Mouse (Mus musculus): Measurements from ENCODE around the gene Lcor. TPM values are rescaled to one million over a fixed set of nuclear protein-coding genes. Genes with fewer than 3 reads are reported as not detected.

The Lcor gene
- polyA plus RNA-seq, 1 experiment from 2014 or later, result 7.2 TPM

- H3K36me3 ChIP-seq (ENCODE audit: control insufficient read depth, insufficient read depth), result no peaks in the 10 kb centered on the region
- H3K4me3 ChIP-seq (ENCODE audit: low read length), result no peak overlapping the region
- H3K9ac ChIP-seq (ENCODE audit: low read length), result no peak overlapping the region
- no peak overlapping the region for H3K27ac ChIP-seq (ENCODE audit: low read length)
- H3K9me3 ChIP-seq (replicated peaks; ENCODE audit: control insufficient read depth, low read length), result no peaks in the 10 kb centered on the region
- no peak for ATAC-seq (replicated peaks; ENCODE audit: extremely low read depth, insufficient read depth, low FRiP score)
- H3K27me3 ChIP-seq (ENCODE audit: control insufficient read depth, insufficient read depth, low read length), result no peaks in the 10 kb centered on the region
- H3K4me1 ChIP-seq (ENCODE audit: control insufficient read depth, insufficient read depth, low read length), result peaks cover 16% of the 10 kb centered on the region
- no peak overlapping the region for H3K4me2 ChIP-seq (ENCODE audit: low read depth, low read length)
- 69% methylated on average over 6 of the region's 6 CpGs for WGBS
Observed at GRCm38 (mm10) chr19:41519121-41519520, 36.7 kb downstream of the Lcor start.

- H3K4me3 ChIP-seq (ENCODE audit: low read length), result no peak overlapping the region
- H3K27me3 ChIP-seq (ENCODE audit: control insufficient read depth, insufficient read depth, low read length), result no peaks in the 10 kb centered on the region
- no peak for ATAC-seq (replicated peaks; ENCODE audit: extremely low read depth, insufficient read depth, low FRiP score)
- no peak overlapping the region for H3K9ac ChIP-seq (ENCODE audit: low read length)
- no peak overlapping the region for H3K27ac ChIP-seq (ENCODE audit: low read length)
- H3K36me3 ChIP-seq (ENCODE audit: control insufficient read depth, insufficient read depth), result no peaks in the 10 kb centered on the region
- no peaks in the 10 kb centered on the region for H3K9me3 ChIP-seq (replicated peaks; ENCODE audit: control insufficient read depth, low read length)
- H3K4me2 ChIP-seq (ENCODE audit: low read depth, low read length), result no peak overlapping the region
- H3K4me1 ChIP-seq (ENCODE audit: control insufficient read depth, insufficient read depth, low read length), result peaks cover 18% of the 10 kb centered on the region
- WGBS, result 58% methylated on average over 2 of the region's 2 CpGs
Observed at GRCm38 (mm10) chr19:41522246-41522645, 39.8 kb downstream of the Lcor start.

GRCm38 (mm10) chr19:41523798-41524563 is 41.5 kb downstream of the Lcor start:
- no peak for ATAC-seq (replicated peaks; ENCODE audit: extremely low read depth, insufficient read depth, low FRiP score)
- Histone ChIP-seq H3K9ac (ENCODE audit: low read length) (no peak overlapping the region), H3K27me3 (ENCODE audit: control insufficient read depth, insufficient read depth, low read length) (no peaks in the 10 kb centered on the region), H3K4me2 (ENCODE audit: low read depth, low read length) (no peak overlapping the region), H3K27ac (ENCODE audit: low read length) (0 out of 2 replicates have a peak overlapping the region, but pooled peaks have one; percentile 14), H3K4me1 (ENCODE audit: control insufficient read depth, insufficient read depth, low read length) (peaks cover 20% of the 10 kb centered on the region), H3K4me3 (ENCODE audit: low read length) (no peak overlapping the region), H3K9me3 (replicated peaks; ENCODE audit: control insufficient read depth, low read length) (no peaks in the 10 kb centered on the region), H3K36me3 (ENCODE audit: control insufficient read depth, insufficient read depth) (no peaks in the 10 kb centered on the region)
- 46% methylated on average over 3 of the region's 3 CpGs for WGBS

GRCm38 (mm10) chr19:41529169-41529568 is 46.7 kb downstream of the Lcor start:
- Histone ChIP-seq H3K9me3 (replicated peaks; ENCODE audit: control insufficient read depth, low read length) (no peaks in the 10 kb centered on the region), H3K9ac (ENCODE audit: low read length) (no peak overlapping the region), H3K36me3 (ENCODE audit: control insufficient read depth, insufficient read depth) (no peaks in the 10 kb centered on the region), H3K4me2 (ENCODE audit: low read depth, low read length) (no peak overlapping the region), H3K4me1 (ENCODE audit: control insufficient read depth, insufficient read depth, low read length) (peaks cover 3% of the 10 kb centered on the region), H3K27ac (ENCODE audit: low read length) (no peak overlapping the region), H3K27me3 (ENCODE audit: control insufficient read depth, insufficient read depth, low read length) (no peaks in the 10 kb centered on the region), H3K4me3 (ENCODE audit: low read length) (no peak overlapping the region)
- WGBS, result 89% methylated on average over 3 of the region's 3 CpGs
- no peak for ATAC-seq (replicated peaks; ENCODE audit: extremely low read depth, insufficient read depth, low FRiP score)

- H3K4me1 ChIP-seq (ENCODE audit: control insufficient read depth, insufficient read depth, low read length), result no peaks in the 10 kb centered on the region
- no peak overlapping the region for H3K9ac ChIP-seq (ENCODE audit: low read length)
- H3K4me2 ChIP-seq (ENCODE audit: low read depth, low read length), result no peak overlapping the region
- H3K27ac ChIP-seq (ENCODE audit: low read length), result no peak overlapping the region
- 0 out of 2 replicates have a peak, but pooled peaks cover 2% of the 10 kb centered on the region for H3K36me3 ChIP-seq (ENCODE audit: control insufficient read depth, insufficient read depth)
- H3K27me3 ChIP-seq (ENCODE audit: control insufficient read depth, insufficient read depth, low read length), result no peaks in the 10 kb centered on the region
- WGBS, result 97% methylated on average over 3 of the region's 3 CpGs
- H3K4me3 ChIP-seq (ENCODE audit: low read length), result no peak overlapping the region
- ATAC-seq (replicated peaks; ENCODE audit: extremely low read depth, insufficient read depth, low FRiP score), result no peak
- no peaks in the 10 kb centered on the region for H3K9me3 ChIP-seq (replicated peaks; ENCODE audit: control insufficient read depth, low read length)
Observed at GRCm38 (mm10) chr19:41534021-41534420, 51.6 kb downstream of the Lcor start.

GRCm38 (mm10) chr19:41556981-41557380 is 74.5 kb downstream of the Lcor start:
- Histone ChIP-seq H3K4me3 (ENCODE audit: low read length) (no peak overlapping the region), H3K9me3 (replicated peaks; ENCODE audit: control insufficient read depth, low read length) (no peaks in the 10 kb centered on the region), H3K4me2 (ENCODE audit: low read depth, low read length) (no peak overlapping the region), H3K27me3 (ENCODE audit: control insufficient read depth, insufficient read depth, low read length) (no peaks in the 10 kb centered on the region), H3K27ac (ENCODE audit: low read length) (no peak overlapping the region), H3K9ac (ENCODE audit: low read length) (no peak overlapping the region), H3K4me1 (ENCODE audit: control insufficient read depth, insufficient read depth, low read length) (no peaks in the 10 kb centered on the region), H3K36me3 (ENCODE audit: control insufficient read depth, insufficient read depth) (peaks cover 32% of the 10 kb centered on the region)
- WGBS, result 82% methylated on average over 4 of the region's 4 CpGs
- no peak for ATAC-seq (replicated peaks; ENCODE audit: extremely low read depth, insufficient read depth, low FRiP score)

GRCm38 (mm10) chr19:41557491-41557890 is 75.1 kb downstream of the Lcor start:
- no peaks in the 10 kb centered on the region for H3K9me3 ChIP-seq (replicated peaks; ENCODE audit: control insufficient read depth, low read length)
- no peak overlapping the region for H3K9ac ChIP-seq (ENCODE audit: low read length)
- H3K27ac ChIP-seq (ENCODE audit: low read length), result no peak overlapping the region
- no peak overlapping the region for H3K4me3 ChIP-seq (ENCODE audit: low read length)
- ATAC-seq (replicated peaks; ENCODE audit: extremely low read depth, insufficient read depth, low FRiP score), result no peak
- peaks cover 29% of the 10 kb centered on the region for H3K36me3 ChIP-seq (ENCODE audit: control insufficient read depth, insufficient read depth)
- WGBS, result 84% methylated on average over 4 of the region's 4 CpGs
- H3K4me1 ChIP-seq (ENCODE audit: control insufficient read depth, insufficient read depth, low read length), result no peaks in the 10 kb centered on the region
- H3K4me2 ChIP-seq (ENCODE audit: low read depth, low read length), result no peak overlapping the region
- no peaks in the 10 kb centered on the region for H3K27me3 ChIP-seq (ENCODE audit: control insufficient read depth, insufficient read depth, low read length)

- H3K9ac ChIP-seq (ENCODE audit: low read length), result no peak overlapping the region
- 92% methylated on average over 9 of the region's 9 CpGs for WGBS
- H3K36me3 ChIP-seq (ENCODE audit: control insufficient read depth, insufficient read depth), result peaks cover 28% of the 10 kb centered on the region
- no peaks in the 10 kb centered on the region for H3K27me3 ChIP-seq (ENCODE audit: control insufficient read depth, insufficient read depth, low read length)
- no peak overlapping the region for H3K4me3 ChIP-seq (ENCODE audit: low read length)
- H3K4me1 ChIP-seq (ENCODE audit: control insufficient read depth, insufficient read depth, low read length), result peaks cover 4% of the 10 kb centered on the region; the same call in 1 of the 2 replicates
- H3K4me2 ChIP-seq (ENCODE audit: low read depth, low read length), result no peak overlapping the region
- H3K27ac ChIP-seq (ENCODE audit: low read length), result no peak overlapping the region
- no peak for ATAC-seq (replicated peaks; ENCODE audit: extremely low read depth, insufficient read depth, low FRiP score)
- no peaks in the 10 kb centered on the region for H3K9me3 ChIP-seq (replicated peaks; ENCODE audit: control insufficient read depth, low read length)
Observed at GRCm38 (mm10) chr19:41558891-41559486, 76.6 kb downstream of the Lcor start.

GRCm38 (mm10) chr19:41560856-41561255 is 78.4 kb downstream of the Lcor start:
- 93% methylated on average over 3 of the region's 3 CpGs for WGBS

More at GRCm38 (mm10) chr19:41560856-41561255, 78.4 kb downstream of the Lcor start:
- peaks cover 4% of the 10 kb centered on the region; the same call in 1 of the 2 replicates for H3K4me1 ChIP-seq (ENCODE audit: control insufficient read depth, insufficient read depth, low read length)
- H3K9ac ChIP-seq (ENCODE audit: low read length), result no peak overlapping the region
- ATAC-seq (replicated peaks; ENCODE audit: extremely low read depth, insufficient read depth, low FRiP score), result no peak
- H3K36me3 ChIP-seq (ENCODE audit: control insufficient read depth, insufficient read depth), result peaks cover 21% of the 10 kb centered on the region
- no peaks in the 10 kb centered on the region for H3K27me3 ChIP-seq (ENCODE audit: control insufficient read depth, insufficient read depth, low read length)
- H3K9me3 ChIP-seq (replicated peaks; ENCODE audit: control insufficient read depth, low read length), result no peaks in the 10 kb centered on the region
- no peak overlapping the region for H3K4me2 ChIP-seq (ENCODE audit: low read depth, low read length)
- no peak overlapping the region for H3K27ac ChIP-seq (ENCODE audit: low read length)
- H3K4me3 ChIP-seq (ENCODE audit: low read length), result no peak overlapping the region

Data from heart, embryonic 16.5 days (tissue).